Mouse (Mus musculus) neural tube, embryonic 15.5 days (tissue): ENCODE results near the gene Fbxw11. TPM values are rescaled to one million over a fixed set of nuclear protein-coding genes. Genes with fewer than 3 reads are reported as not detected.
"Not testable (repeated sequence)": the region's sequence is repeated elsewhere in the genome, so short reads cannot be mapped to it uniquely, and the experiment has no call there.

Experiments used
- ATAC-seq: fragments of 200-750 bp; cut with Nextera tagmentation; 2 replicates; pipeline ENCODE4 v1.8.0; 2017; ENCODE audit warnings: mild to moderate bottlenecking, moderate TSS enrichment, moderate library complexity; ENCODE audit not compliant: low FRiP score
- H3K27ac ChIP-seq: fragments of 300-500 bp; sonication (generic); replicated peaks from 2 replicates; pipeline ENCODE4 v1.5.1; 2015; ENCODE audit warnings: mild to moderate bottlenecking, inconsistent platforms
- H3K27me3 ChIP-seq: fragments of 300-500 bp; sonication (generic); replicated peaks from 2 replicates; pipeline ENCODE4 v1.6.1; 2015; ENCODE audit warnings: inconsistent platforms
- H3K36me3 ChIP-seq: fragments of 300-500 bp; sonication (generic); 2 replicates; pipeline ENCODE4 v1.6.1; 2015; ENCODE audit warnings: inconsistent platforms
- H3K4me1 ChIP-seq: fragments of 300-500 bp; sonication (generic); 2 replicates; pipeline ENCODE4 v1.6.1; 2015; ENCODE audit warnings: inconsistent platforms
- H3K4me2 ChIP-seq: fragments of 300-500 bp; sonication (generic); 2 replicates; pipeline ENCODE4 v1.6.1; 2015; ENCODE audit warnings: inconsistent platforms, mild to moderate bottlenecking, moderate library complexity
- H3K4me3 ChIP-seq: fragments of 300-500 bp; sonication (generic); replicated peaks from 2 replicates; pipeline ENCODE4 v1.5.1; 2015; ENCODE audit warnings: mild to moderate bottlenecking, inconsistent platforms
- H3K9ac ChIP-seq: fragments of 300-500 bp; sonication (generic); replicated peaks from 2 replicates; pipeline ENCODE4 v1.6.1; 2015; ENCODE audit warnings: mild to moderate bottlenecking, inconsistent platforms
- H3K9me3 ChIP-seq: fragments of 300-500 bp; sonication (generic); replicated peaks from 2 replicates; pipeline ENCODE4 v1.6.1; 2016; ENCODE audit warnings: inconsistent platforms
- WGBS: fragments of 180-500 bp; shearing (Covaris S2); methylation state at CpG from one replicate; pipeline ENCODE4 v1.1.7; 2015; ENCODE audit warnings: mixed read lengths; 5-methylcytosine and 5-hydroxymethylcytosine counted together
- polyA plus RNA-seq: library from polyadenylated mRNA; unstranded; fragments of >200 nt; fragmentation: Nextera tagmentation; extraction: Ambion mirVana; gene quantifications from 2 replicates; pipeline ENCODE4 v1.2.1, GENCODE M21; 2015

Gene Fbxw11
- polyA plus RNA-seq, 1 experiment from 2014 or later, result 110 TPM

DNA sequence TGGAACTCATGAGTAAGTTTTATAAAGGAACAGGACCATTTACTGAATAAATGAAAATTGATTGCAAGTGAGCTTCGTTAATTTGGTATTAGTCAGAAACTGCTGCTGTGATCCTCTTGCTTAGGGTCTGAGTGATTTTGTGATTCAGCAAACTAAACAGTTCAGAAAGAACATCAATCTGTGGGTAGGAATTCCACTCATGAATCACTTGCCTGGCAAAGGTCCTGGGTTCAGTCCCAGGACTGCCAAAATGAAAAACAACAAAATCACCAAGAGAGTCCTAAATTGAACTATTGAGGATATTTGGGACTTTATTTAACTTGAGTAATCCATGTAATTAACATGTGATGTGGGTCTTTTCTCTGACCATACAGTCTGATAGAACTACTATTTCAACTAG is 35.3 kb downstream of the Fbxw11 start:
- no peak overlapping the region for H3K27ac ChIP-seq
- no peaks in the 10 kb centered on the region for H3K9me3 ChIP-seq
- no peak overlapping the region for H3K4me2 ChIP-seq
- WGBS, result 77% methylated on average over 1 of the region's 1 CpGs
- no peak for ATAC-seq
- H3K27me3 ChIP-seq, result no peaks in the 10 kb centered on the region
- H3K4me1 ChIP-seq, result peaks cover 37% of the 10 kb centered on the region
- H3K36me3 ChIP-seq, result no peaks in the 10 kb centered on the region
- no peak overlapping the region for H3K9ac ChIP-seq
- H3K4me3 ChIP-seq, result no peak overlapping the region

DNA sequence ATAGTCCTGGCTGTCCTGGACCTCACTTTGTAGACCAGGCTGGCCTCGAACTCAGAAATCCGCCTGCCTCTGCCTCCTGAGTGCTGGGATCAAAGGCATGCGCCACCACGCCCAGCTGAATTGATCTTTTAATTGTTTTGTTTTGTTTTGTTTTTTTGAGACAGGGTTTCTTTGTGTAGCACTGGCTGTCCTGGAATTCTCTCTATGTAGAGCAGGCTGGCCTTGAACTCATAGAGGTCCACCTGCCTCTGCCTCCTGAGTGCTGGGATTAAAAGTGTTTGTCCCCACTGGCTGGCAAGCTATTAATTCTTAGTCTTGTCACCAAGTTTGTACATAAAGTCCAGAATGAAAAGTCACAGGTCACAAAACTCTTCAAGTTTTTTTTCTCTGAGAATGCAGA is 36.6 kb downstream of the Fbxw11 start:
- ATAC-seq, H3K4me3 ChIP-seq, H3K4me2 ChIP-seq, H3K9ac ChIP-seq, H3K9me3 ChIP-seq, H3K27ac ChIP-seq, H3K36me3 ChIP-seq, H3K27me3 ChIP-seq: not testable (repeated sequence)
- 94% methylated on average over 4 of the region's 4 CpGs for WGBS
- peaks cover 40% of the 10 kb centered on the region for H3K4me1 ChIP-seq

DNA sequence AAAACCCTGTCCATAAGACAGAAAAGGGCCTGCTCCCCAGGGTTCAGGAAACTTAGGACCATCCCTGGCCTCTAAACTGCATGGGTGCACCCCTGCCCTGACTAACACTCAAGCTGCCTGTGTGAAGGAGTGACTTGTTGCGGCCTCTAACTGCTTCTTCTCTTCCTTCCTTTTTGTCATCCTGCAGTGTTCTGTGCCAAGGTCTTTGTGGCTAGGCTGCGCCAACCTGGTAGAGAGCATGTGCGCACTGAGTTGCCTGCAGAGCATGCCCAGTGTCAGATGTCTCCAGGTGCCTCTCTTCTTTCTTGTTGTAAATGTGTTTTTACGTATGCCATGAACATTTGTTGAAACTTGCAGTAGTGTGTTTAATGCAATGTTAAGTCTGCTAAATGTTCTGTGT is 37.5 kb downstream of the Fbxw11 start:
- ATAC-seq, result no peak
- H3K36me3 ChIP-seq, result no peaks in the 10 kb centered on the region
- H3K27ac ChIP-seq, result no peak overlapping the region
- H3K4me1 ChIP-seq, result peaks cover 45% of the 10 kb centered on the region
- H3K4me2 ChIP-seq, result no peak overlapping the region
- H3K4me3 ChIP-seq, result no peak overlapping the region
- WGBS, result 82% methylated on average over 4 of the region's 4 CpGs
- no peak overlapping the region for H3K9ac ChIP-seq
- no peaks in the 10 kb centered on the region for H3K9me3 ChIP-seq
- no peaks in the 10 kb centered on the region for H3K27me3 ChIP-seq

DNA sequence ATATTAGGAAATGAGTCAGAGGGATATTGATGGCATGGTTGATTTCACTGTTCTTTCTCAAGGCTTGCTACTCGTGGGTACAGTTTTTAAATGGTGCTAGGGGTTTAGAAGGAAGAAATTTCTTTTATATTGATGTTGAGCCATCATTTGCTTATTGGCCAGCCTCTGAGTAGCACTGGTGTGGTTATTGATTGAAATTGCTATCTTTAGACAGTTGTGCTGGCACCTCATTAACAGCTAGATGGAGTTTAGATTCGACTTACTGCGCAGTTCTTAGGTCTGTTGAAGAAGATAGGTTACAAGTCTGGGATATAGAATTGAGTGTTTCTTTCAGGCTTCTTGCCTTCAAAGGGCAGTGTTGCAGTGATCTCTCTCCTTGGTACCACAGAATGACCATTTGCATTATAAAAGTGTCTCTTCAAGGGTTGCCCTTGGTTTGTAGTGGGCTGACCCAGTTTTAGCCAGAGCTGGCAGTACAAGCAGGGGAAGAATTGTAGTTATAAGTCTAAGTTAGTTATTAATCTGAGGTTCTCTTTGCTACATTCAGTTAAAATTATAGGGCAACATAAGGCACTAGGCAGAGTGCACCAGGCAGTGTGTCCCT is 38.8 kb downstream of the Fbxw11 start:
- H3K27me3 ChIP-seq, result no peaks in the 10 kb centered on the region
- WGBS, result 75% methylated on average over 3 of the region's 3 CpGs
- H3K9me3 ChIP-seq, result no peaks in the 10 kb centered on the region
- ATAC-seq, result no peak
- H3K4me1 ChIP-seq, result peaks cover 42% of the 10 kb centered on the region
- no peak overlapping the region for H3K4me3 ChIP-seq
- H3K4me2 ChIP-seq, result no peak overlapping the region
- no peak overlapping the region for H3K9ac ChIP-seq
- H3K27ac ChIP-seq, result no peak overlapping the region
- H3K36me3 ChIP-seq, result no peaks in the 10 kb centered on the region

DNA sequence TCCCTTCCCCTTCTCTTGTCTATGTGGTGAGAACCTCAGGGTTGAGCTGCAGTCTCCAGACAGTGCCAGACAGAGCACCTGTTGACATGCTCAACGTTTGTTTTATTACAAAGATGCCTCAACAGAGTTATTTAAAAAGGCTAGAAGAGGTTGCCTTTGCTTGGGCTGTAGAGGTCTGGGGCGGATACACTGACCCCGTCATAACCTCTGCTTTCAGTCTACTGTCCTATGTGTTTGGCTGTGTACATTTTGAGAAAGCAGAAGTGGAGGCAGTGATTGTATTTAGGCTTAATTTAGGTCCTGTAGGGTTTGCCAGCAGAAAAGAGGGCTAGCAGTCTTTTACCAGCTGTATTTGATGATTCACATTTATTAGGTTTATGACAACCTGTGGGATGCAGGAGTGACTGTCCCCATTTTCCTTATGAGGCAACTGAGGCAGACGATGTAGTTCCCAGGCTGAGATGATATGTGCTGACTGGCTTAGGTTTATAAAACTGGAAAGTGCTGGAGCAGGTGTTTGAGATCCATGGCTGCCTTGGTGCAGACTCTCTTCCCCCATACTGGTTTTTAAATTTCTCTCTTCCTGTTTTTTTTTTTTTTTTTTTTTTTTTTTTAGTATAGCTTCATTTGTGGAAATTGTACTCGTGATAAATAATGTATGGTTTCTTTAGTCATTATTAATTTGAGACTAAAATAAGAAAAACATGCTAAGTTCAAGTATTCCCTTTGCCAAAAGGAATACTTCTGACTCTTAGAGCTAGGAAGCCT is 40.0 kb downstream of the Fbxw11 start:
- H3K4me1 ChIP-seq, result peaks cover 34% of the 10 kb centered on the region
- no peaks in the 10 kb centered on the region for H3K27me3 ChIP-seq
- no peak overlapping the region for H3K9ac ChIP-seq
- ATAC-seq, result no peak
- H3K9me3 ChIP-seq, result no peaks in the 10 kb centered on the region
- no peak overlapping the region for H3K4me3 ChIP-seq
- no peaks in the 10 kb centered on the region for H3K36me3 ChIP-seq
- no peak overlapping the region for H3K27ac ChIP-seq
- 84% methylated on average over 5 of the region's 5 CpGs for WGBS
- H3K4me2 ChIP-seq, result no peak overlapping the region

DNA sequence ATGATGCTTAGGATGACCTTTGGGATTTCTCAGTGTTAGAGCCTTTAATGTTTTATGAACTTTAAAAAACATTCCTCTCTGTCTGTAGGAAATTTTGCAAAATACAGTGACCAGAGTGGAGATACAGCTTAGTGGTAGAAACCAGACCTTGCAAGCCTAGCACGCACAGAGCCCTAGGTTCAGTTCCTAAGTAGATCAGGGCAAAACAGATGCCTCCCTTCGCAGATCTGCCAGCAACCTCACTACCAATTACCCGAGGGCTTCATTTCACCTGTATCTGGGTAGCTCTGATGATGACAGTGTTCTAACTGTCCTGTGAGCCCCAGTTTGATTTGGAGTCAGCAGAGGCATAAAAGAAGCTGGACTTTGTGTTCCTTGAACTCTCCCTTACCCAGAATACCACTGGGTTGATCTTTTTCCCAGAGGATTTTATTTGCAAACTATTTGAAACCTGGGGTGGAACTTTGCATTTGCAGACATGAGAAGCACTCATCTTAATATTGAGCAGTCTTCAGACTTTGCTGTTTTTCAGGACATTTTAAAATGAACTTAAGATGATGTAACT is 42.2 kb downstream of the Fbxw11 start:
- Histone ChIP-seq H3K9ac (no peak overlapping the region), H3K27ac (0 out of 2 replicates have a peak overlapping the region, but pooled peaks have one; percentile 4), H3K27me3 (no peaks in the 10 kb centered on the region), H3K36me3 (no peaks in the 10 kb centered on the region), H3K9me3 (no peaks in the 10 kb centered on the region), H3K4me3 (no peak overlapping the region), H3K4me1 (peaks cover 39% of the 10 kb centered on the region), H3K4me2 (no peak overlapping the region)
- WGBS, result 71% methylated on average over 3 of the region's 3 CpGs
- no peak for ATAC-seq

DNA sequence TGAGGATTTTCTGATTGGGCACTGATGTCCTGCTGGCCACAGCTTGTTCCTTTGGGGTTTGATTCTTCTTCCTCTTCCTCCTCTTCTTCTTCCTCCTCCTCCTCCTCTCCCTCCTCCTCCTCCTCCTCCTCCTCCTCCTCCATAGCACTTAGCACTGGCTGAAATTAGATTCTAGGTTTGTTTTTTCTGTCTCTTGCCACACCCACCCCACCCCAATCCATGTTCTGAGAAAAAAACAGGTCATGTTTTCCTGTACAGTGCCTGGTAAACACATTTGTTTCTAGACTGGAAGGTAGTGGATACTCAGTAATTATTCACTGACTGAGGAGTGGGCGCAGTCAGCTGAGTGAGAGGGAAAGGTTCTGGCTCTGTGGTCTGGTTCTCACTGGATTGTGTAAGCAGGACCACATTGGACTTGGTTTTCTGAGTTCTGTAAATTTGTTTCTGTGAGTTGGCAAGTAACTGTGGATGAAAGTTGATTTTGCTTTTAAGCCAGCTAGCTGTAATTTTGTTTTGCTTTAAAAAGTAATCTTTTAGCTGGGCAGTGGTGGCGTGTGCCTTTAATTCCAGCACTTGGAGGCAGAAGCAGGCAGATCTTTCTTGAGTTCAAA is 45.8 kb downstream of the Fbxw11 start:
- H3K27ac ChIP-seq, result no peak overlapping the region
- H3K36me3 ChIP-seq, result no peaks in the 10 kb centered on the region
- ATAC-seq, result no peak
- H3K27me3 ChIP-seq, result no peaks in the 10 kb centered on the region
- H3K4me3 ChIP-seq, result no peak overlapping the region
- H3K9ac ChIP-seq, result no peak overlapping the region
- 92% methylated on average over 2 of the region's 2 CpGs for WGBS
- no peak overlapping the region for H3K4me2 ChIP-seq
- no peaks in the 10 kb centered on the region for H3K9me3 ChIP-seq
- H3K4me1 ChIP-seq, result peaks cover 27% of the 10 kb centered on the region

DNA sequence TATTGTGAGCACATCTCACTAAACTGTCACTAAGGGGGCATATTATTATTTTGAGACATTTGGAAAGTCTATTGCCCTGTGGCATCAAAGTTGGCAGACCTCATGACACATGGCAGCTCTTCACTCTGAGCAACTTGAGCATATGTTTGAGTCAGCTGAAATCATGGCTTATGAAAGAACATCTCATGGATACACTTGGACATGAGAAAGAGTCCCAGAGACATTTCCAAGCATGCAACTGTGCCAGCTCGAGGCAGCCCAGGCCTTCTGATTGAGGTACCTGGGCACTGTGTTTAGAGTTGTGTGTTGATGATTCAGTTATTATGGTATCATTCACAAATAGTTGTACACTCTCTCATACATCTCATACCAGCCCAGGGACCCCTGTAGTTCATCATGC is 47.0 kb downstream of the Fbxw11 start:
- no peak overlapping the region for H3K4me3 ChIP-seq
- no peaks in the 10 kb centered on the region for H3K9me3 ChIP-seq
- H3K27me3 ChIP-seq, result no peaks in the 10 kb centered on the region
- no peak for ATAC-seq
- peaks cover 27% of the 10 kb centered on the region for H3K4me1 ChIP-seq
- WGBS, result 97% methylated on average over 1 of the region's 1 CpGs
- no peak overlapping the region for H3K4me2 ChIP-seq
- no peak overlapping the region for H3K27ac ChIP-seq
- no peaks in the 10 kb centered on the region for H3K36me3 ChIP-seq
- no peak overlapping the region for H3K9ac ChIP-seq

DNA sequence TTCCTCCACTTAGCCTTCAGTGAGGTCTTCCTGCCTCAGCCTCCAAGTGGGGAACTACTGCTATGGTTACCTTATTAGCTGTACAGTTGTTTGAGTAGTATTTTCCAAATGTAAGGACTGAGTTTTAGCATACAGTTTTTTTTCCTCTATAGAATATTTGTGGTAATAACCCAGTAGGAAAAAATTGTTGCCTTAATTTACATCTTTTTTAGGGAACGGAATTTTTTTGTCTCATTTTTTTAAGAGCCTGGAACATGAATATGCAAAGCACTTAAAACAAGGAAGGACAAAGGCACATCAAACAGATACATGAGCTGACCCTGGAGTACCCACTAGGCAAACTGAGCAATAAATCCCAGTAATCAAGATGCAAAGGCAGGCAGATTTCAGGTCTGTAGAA is 50.3 kb downstream of the Fbxw11 start:
- 83% methylated on average over 1 of the region's 1 CpGs for WGBS
- no peak for ATAC-seq
- no peaks in the 10 kb centered on the region for H3K27me3 ChIP-seq
- H3K9ac ChIP-seq, result no peak overlapping the region
- H3K4me1 ChIP-seq, result peaks cover 26% of the 10 kb centered on the region
- no peak overlapping the region for H3K4me3 ChIP-seq
- H3K27ac ChIP-seq, result no peak overlapping the region
- H3K9me3 ChIP-seq, result no peaks in the 10 kb centered on the region
- H3K4me2 ChIP-seq, result no peak overlapping the region
- H3K36me3 ChIP-seq, result no peaks in the 10 kb centered on the region

DNA sequence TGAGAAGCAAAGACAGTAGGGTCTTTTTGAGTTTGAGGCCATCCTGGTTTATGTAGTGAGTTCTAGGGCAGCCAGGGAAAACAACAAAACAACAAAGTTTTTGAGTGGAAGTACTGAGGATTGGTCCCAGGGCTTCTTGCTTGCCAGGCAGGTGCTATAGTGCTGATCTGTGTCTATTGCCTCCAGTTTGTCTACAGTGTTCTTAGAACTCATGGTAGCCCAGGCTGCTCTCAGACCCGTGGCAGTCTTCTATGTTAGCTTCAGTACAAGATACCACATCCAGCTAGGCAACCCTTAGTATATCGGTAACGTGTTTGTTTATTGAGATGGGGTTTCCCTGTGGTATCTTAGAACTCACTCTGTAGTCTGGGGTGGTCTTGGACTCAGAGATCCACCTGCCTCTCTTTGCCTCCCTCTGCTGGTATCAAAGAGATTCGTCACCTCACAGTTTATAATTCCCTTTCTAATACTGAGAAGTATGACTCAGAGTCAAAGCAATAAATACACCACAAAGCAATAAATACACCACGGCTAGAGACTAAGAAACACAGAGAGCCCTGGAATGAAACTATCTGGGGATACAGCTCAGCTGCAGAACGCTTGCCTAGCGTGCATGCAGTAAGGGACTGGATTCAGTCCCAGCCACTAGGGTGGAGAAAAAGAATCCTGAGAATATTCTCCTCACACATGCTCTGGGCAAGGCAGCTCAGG is 51.1 kb downstream of the Fbxw11 start:
- no peak overlapping the region for H3K27ac ChIP-seq

DNA sequence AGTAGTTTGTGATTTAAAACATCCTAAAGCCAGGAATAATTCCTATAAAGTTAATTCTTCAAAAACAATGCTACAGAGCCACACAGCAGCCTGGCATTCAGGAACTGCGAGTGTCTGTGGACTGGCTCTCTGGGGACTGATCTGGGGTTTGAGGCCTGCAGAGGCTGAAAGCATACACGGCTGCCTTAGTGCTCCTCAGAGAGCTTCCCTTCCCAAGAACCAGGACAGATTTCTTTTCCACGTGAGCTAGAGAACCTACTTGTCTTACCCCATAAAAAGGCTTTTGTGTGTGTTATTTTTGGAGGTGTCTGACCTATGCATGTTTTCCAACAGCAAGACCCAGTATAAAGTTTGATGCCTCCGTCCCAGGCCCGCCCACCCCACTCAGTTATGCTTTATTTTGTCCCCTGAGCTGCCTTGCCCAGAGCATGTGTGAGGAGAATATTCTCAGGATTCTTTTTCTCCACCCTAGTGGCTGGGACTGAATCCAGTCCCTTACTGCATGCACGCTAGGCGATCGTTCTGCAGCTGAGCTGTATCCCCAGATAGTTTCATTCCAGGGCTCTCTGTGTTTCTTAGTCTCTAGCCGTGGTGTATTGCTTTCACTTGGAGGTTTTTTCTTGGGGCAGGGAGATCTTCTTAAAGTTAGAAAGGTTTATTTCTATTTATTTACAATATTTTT is 51.9 kb downstream of the Fbxw11 start:
- not testable (repeated sequence) for H3K4me3 ChIP-seq, H3K36me3 ChIP-seq, H3K27me3 ChIP-seq, ATAC-seq, H3K4me2 ChIP-seq, H3K9ac ChIP-seq, H3K9me3 ChIP-seq
- Histone ChIP-seq H3K4me1 (peaks cover 26% of the 10 kb centered on the region), H3K27ac (peak overlapping the region; percentile 49; the same call in 1 of the 2 replicates)
- 48% methylated on average over 9 of the region's 9 CpGs for WGBS

More for the DNA sequence above, 51.1 kb downstream of the Fbxw11 start:
- no peak overlapping the region for H3K9ac ChIP-seq
- no peak overlapping the region for H3K4me3 ChIP-seq
- H3K27me3 ChIP-seq, result no peaks in the 10 kb centered on the region
- ATAC-seq, result 0 out of 2 replicates have a peak, but pooled peaks have one; percentile 53
- H3K36me3 ChIP-seq, result no peaks in the 10 kb centered on the region
- no peaks in the 10 kb centered on the region for H3K9me3 ChIP-seq
- H3K4me2 ChIP-seq, result no peak overlapping the region
- 34% methylated on average over 7 of the region's 7 CpGs for WGBS
- H3K4me1 ChIP-seq, result peaks cover 28% of the 10 kb centered on the region
